Mouse (Mus musculus): ENCODE results near the gene Pcolce.

- TF ChIP-seq POLR2A (IDR thresholded peaks at IDR 0.05; ENCODE audit: control insufficient read depth, low read depth, low read length) (no peak), CTCF (IDR thresholded peaks at IDR 0.05; ENCODE audit: control insufficient read depth, insufficient read depth, insufficient replicate concordance, low read depth, low read length) (no peak)
These were observed 2.4 kb downstream of the Pcolce start for GRCm38 (mm10) chr5:137611245-137611602.
